Mouse (Mus musculus) fat pad, adult 2 months (tissue): ENCODE results near the gene Pqlc3.
A peak's percentile ranks its signal among the peaks of the same experiment; 100 is the strongest.
"Not testable (repeated sequence)": the region's sequence is repeated elsewhere in the genome, so short reads cannot be mapped to it uniquely, and the experiment has no call there.

Source experiments
- DNase-seq: peaks from one replicate; pipeline ENCODE4 v3.0.0-alpha.2; 2011; ENCODE audit warnings: low read depth, low spot score; ENCODE audit errors: extremely low read depth

The Pqlc3 gene

GRCm38 (mm10) chr12:16999739-17000497 is at the start of gene Pqlc3:
Gene Pqlc3, minus strand, starts transcription at chr12:17000408.
- DNase-seq = no peak

DNA sequence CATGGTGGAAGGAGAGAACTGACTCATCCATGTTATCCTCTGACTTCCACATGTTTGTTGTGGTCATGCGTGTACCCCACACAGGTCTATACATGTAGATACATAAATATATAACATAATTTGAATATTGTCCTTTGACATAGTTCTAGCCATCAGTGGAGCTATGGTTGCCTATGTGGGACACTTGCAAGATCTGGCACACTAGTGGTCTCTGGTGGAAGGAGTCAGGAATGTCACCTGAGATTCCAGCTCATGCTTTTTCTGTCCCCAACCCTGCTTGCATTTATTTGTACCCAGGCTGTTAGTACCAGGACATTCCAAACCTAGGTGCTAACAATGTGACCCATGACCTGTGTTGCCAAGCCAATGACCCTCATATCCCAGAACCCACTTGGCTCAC is 49.6 kb upstream of the Pqlc3 start:
- no peak for DNase-seq

DNA sequence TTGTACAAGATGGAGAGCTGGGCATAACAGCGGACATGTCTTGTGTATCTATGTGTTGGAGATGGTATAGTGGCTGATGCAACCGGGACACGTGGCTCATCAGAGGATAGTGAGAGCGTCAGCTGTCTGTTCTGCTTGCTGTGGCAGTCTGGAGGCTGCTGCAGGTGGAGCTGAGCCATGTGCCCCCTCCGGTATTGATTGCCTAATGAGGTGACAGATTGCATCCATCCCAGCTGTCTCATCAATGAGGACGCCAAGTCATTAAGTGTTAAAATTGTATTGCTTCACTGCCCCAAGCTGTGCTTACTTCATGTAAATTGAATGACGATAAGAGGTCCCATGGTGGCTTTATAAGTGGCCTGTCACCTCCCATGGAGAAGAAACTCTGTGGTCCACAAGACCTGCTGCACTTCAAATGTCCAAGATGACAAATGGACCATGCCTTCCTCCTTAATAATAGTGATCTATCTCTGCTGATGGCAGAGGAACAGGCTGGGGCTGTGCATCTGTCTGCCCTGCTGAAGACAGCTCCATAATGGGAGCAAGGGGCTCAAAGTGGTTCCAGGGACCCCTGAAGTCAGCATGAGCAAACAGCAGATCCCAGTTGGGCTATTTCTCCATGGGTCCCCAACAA is 48.9 kb upstream of the Pqlc3 start:
- DNase-seq = peak; percentile 34

GRCm38 (mm10) chr12:17043311-17043710 is 43.1 kb upstream of the Pqlc3 start:
- no peak for DNase-seq

GRCm38 (mm10) chr12:17040567-17040966 is 40.4 kb upstream of the Pqlc3 start:
- DNase-seq = no peak

GRCm38 (mm10) chr12:17039415-17039814 is 39.2 kb upstream of the Pqlc3 start:
- DNase-seq = no peak

GRCm38 (mm10) chr12:17038246-17038645 is 38.0 kb upstream of the Pqlc3 start:
- no peak for DNase-seq

DNA sequence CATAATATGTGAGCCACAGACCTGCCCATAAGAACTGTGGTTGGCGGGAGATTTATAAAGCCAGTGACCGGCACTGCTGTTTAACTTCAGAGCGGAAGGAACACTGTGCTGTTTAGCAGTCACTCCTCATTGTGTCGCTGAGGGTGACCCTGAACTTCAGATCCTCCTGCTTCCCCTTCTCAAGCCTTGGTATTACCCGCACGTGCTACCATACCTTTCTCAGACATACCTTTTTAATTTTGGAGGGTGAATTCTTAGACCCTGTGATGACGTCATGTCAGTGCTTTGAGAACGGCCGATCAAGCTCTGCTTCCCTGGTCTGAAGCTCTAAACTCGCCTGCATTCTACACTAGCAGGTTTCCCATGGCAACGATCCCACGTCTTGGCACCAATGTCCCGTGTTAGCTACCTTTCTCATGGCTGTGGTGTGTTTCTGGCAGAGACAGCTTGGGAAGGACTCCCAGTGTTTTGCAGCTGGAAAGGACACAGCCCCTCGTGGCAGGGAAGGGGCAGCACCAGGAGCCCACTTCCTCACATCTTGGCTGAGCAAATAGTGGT is 36.9 kb upstream of the Pqlc3 start:
- DNase-seq = no peak

DNA sequence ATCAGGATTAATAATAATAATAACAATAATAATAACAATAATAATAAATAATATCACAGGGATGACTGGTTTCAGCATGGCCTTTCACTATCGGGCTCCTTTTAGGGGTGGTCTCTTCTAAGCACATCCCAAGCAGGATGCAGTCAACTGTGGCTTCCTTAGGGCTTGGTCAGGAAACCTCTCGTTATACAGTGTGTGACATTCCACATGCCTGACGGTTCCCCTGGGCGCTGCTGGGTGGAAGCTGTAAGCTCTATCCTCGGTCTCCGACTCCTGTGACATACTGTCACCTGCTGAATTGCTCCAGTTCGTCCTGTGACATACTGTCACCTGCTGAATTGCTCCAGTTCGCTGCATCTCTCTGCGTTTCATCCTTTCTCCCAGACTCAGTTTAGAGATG is 36.3 kb upstream of the Pqlc3 start:
- no peak for DNase-seq

GRCm38 (mm10) chr12:17035128-17035527 is 34.9 kb upstream of the Pqlc3 start:
- DNase-seq = no peak

GRCm38 (mm10) chr12:17034671-17035070 is 34.5 kb upstream of the Pqlc3 start:
- no peak for DNase-seq

DNA sequence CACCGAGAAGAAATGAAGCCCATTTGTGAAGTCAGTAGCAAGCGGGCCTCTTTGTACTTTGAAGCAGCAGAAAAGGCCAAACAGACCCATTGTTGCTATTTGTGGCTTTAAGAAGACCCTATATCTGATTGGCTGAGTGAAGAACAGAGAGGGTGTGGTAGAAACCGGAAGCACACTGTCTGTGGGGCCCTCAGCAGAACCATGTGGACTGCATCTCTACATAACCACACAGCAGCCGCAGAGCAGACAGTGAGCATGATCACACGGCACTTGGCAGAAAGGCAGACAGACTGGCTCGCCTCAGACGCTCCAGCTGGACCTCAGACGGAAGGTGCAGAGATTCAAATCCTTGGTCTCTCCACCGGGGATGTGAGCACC is 33.2 kb upstream of the Pqlc3 start:
- DNase-seq = no peak

GRCm38 (mm10) chr12:17032694-17033463 is 32.7 kb upstream of the Pqlc3 start:
- DNase-seq = no peak

DNA sequence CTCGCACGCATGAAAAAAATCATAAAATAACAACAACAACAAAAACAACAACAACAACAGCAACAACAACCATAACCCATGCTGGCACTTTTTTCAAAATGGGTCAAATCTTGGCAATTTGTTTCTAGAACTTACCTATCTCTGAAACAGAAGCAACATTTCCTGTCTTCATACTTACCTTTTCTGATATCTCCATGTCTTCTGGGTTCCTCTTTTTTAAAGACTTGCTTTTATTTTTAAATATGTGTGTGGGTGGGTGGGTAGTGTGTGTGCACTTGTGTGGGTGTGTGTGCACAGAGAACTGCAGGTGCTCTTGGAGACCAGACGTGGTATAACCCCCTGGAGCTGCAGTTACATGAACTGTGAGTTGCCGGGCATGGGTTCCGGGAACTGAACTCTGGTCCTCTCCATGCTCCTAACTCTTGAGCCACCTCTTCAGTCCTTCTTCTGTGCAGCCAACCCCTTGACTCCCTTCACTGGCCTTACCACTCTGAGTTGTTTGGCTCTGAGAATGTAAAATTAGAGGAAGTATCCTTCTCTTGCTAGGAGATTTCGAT is 24.4 kb upstream of the Pqlc3 start:
- no peak for DNase-seq

DNA sequence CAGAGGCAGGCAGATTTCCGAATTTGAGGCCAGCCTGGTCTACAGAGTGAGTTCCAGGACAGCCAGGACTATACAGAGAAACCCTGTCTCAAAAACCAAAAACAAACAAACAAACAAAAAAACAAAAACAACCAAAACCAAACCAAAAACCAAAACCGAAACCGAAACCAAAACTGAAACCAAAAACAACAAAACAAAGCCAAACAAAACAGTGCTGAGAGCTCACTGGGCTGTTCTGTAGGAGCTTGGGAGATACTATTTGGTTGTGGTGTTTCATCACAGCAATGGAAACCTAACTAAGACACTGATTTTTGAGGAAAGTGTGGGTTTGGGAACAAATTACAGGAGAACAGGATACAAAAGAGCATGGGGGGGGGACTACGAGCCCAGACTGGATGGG is 21.9 kb upstream of the Pqlc3 start:
- no peak for DNase-seq

GRCm38 (mm10) chr12:17021125-17021524 is 20.9 kb upstream of the Pqlc3 start:
- DNase-seq = not testable (repeated sequence)

DNA sequence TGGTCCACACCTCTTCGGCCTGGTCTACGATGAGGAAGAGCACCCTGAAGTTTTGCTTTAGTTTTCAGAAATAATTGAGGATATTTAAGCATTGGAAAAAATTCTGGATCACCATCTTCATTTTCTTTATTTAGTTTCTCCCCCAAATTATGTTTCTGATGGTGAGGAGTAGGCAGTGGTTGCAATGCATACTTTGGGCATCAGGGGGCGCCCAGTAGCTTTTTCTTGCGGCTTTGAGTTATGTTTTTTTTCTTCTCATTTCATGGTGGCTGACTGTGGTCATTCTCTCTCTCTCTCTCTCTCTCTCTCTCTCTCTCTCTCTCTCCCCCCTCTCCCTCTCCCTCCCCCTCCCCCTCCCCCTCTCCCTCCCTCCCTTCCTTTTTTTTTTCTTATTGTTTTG is 18.3 kb upstream of the Pqlc3 start:
- DNase-seq = no peak

- no peak for DNase-seq
Measured at GRCm38 (mm10) chr12:17015711-17016110, 15.5 kb upstream of the Pqlc3 start.

GRCm38 (mm10) chr12:17012067-17012899 is 12.1 kb upstream of the Pqlc3 start:
- no peak for DNase-seq

GRCm38 (mm10) chr12:17011100-17011870 is 11.1 kb upstream of the Pqlc3 start, which contains the start of gene 2410004P03Rik:
Gene 2410004P03Rik, minus strand, starts transcription at chr12:17011727.
- DNase-seq = no peak
